Mouse (Mus musculus): ENCODE data around the gene Pgap2. TPM values are rescaled to one million over a fixed set of nuclear protein-coding genes. Genes with fewer than 3 reads are reported as not detected.

Gene Pgap2
- total RNA-seq, 1 experiment from 2014 or later = 48.2 TPM

GRCm38 (mm10) chr7:102229814-102230213, 19.8 kb downstream of the Pgap2 start:
- no peak for ATAC-seq (replicated peaks in 1 of 2; ENCODE audit: insufficient read depth in 1 of 2, low FRiP score in 2 of 2, low TSS enrichment in 1 of 2, low read depth in 1 of 2, poor library complexity in 2 of 2, severe bottlenecking in 2 of 2)

GRCm38 (mm10) chr7:102233059-102233458, 23.1 kb downstream of the Pgap2 start:
- ATAC-seq (replicated peaks in 1 of 2; ENCODE audit: insufficient read depth in 1 of 2, low FRiP score in 2 of 2, low TSS enrichment in 1 of 2, low read depth in 1 of 2, poor library complexity in 2 of 2, severe bottlenecking in 2 of 2) = no peak

- ATAC-seq (replicated peaks in 1 of 2; ENCODE audit: insufficient read depth in 1 of 2, low FRiP score in 2 of 2, low TSS enrichment in 1 of 2, low read depth in 1 of 2, poor library complexity in 2 of 2, severe bottlenecking in 2 of 2) = no peak
These were observed 28.8 kb downstream of the Pgap2 start for GRCm38 (mm10) chr7:102238686-102239286.

GRCm38 (mm10) chr7:102239591-102239990, 29.6 kb downstream of the Pgap2 start:
- ATAC-seq (replicated peaks in 1 of 2; ENCODE audit: insufficient read depth in 1 of 2, low FRiP score in 2 of 2, low TSS enrichment in 1 of 2, low read depth in 1 of 2, poor library complexity in 2 of 2, severe bottlenecking in 2 of 2) = no peak

- no peak for ATAC-seq (replicated peaks in 1 of 2; ENCODE audit: insufficient read depth in 1 of 2, low FRiP score in 2 of 2, low TSS enrichment in 1 of 2, low read depth in 1 of 2, poor library complexity in 2 of 2, severe bottlenecking in 2 of 2)
These were observed 32.4 kb downstream of the Pgap2 start for GRCm38 (mm10) chr7:102242371-102242770.

- no peak for ATAC-seq (replicated peaks in 1 of 2; ENCODE audit: insufficient read depth in 1 of 2, low FRiP score in 2 of 2, low TSS enrichment in 1 of 2, low read depth in 1 of 2, poor library complexity in 2 of 2, severe bottlenecking in 2 of 2)
These were observed 32.9 kb downstream of the Pgap2 start for GRCm38 (mm10) chr7:102242917-102243316.

- peak; percentile 41 to 55; a peak in 3 of 4 replicates for ATAC-seq (replicated peaks in 1 of 2; ENCODE audit: insufficient read depth in 1 of 2, low FRiP score in 2 of 2, low TSS enrichment in 1 of 2, low read depth in 1 of 2, poor library complexity in 2 of 2, severe bottlenecking in 2 of 2)
These were observed 33.9 kb downstream of the Pgap2 start for GRCm38 (mm10) chr7:102243870-102244269.

GRCm38 (mm10) chr7:102244782-102245535, 35.0 kb downstream of the Pgap2 start:
- no peak for ATAC-seq (replicated peaks in 1 of 2; ENCODE audit: insufficient read depth in 1 of 2, low FRiP score in 2 of 2, low TSS enrichment in 1 of 2, low read depth in 1 of 2, poor library complexity in 2 of 2, severe bottlenecking in 2 of 2)

GRCm38 (mm10) chr7:102245775-102246174, 35.8 kb downstream of the Pgap2 start:
- no peak for ATAC-seq (replicated peaks in 1 of 2; ENCODE audit: insufficient read depth in 1 of 2, low FRiP score in 2 of 2, low TSS enrichment in 1 of 2, low read depth in 1 of 2, poor library complexity in 2 of 2, severe bottlenecking in 2 of 2)

- ATAC-seq (replicated peaks in 1 of 2; ENCODE audit: insufficient read depth in 1 of 2, low FRiP score in 2 of 2, low TSS enrichment in 1 of 2, low read depth in 1 of 2, poor library complexity in 2 of 2, severe bottlenecking in 2 of 2) = no peak
These were observed 36.3 kb downstream of the Pgap2 start for GRCm38 (mm10) chr7:102246265-102246664.

- ATAC-seq (replicated peaks in 1 of 2; ENCODE audit: insufficient read depth in 1 of 2, low FRiP score in 2 of 2, low TSS enrichment in 1 of 2, low read depth in 1 of 2, poor library complexity in 2 of 2, severe bottlenecking in 2 of 2) = no peak
These were observed 37.2 kb downstream of the Pgap2 start for GRCm38 (mm10) chr7:102246956-102247797.

- ATAC-seq (replicated peaks in 1 of 2; ENCODE audit: insufficient read depth in 1 of 2, low FRiP score in 2 of 2, low TSS enrichment in 1 of 2, low read depth in 1 of 2, poor library complexity in 2 of 2, severe bottlenecking in 2 of 2) = peak; percentile 47 to 49
These were observed 38.8 kb downstream of the Pgap2 start for GRCm38 (mm10) chr7:102248691-102249404.

- ATAC-seq (replicated peaks in 1 of 2; ENCODE audit: insufficient read depth in 1 of 2, low FRiP score in 2 of 2, low TSS enrichment in 1 of 2, low read depth in 1 of 2, poor library complexity in 2 of 2, severe bottlenecking in 2 of 2) = 0 out of 4 replicates have a peak, but pooled peaks of 1 of the 2 experiments have one; percentile 10
These were observed 39.5 kb downstream of the Pgap2 start for GRCm38 (mm10) chr7:102249531-102249895.

GRCm38 (mm10) chr7:102249896-102250630, 40.1 kb downstream of the Pgap2 start:
- ATAC-seq (replicated peaks in 1 of 2; ENCODE audit: insufficient read depth in 1 of 2, low FRiP score in 2 of 2, low TSS enrichment in 1 of 2, low read depth in 1 of 2, poor library complexity in 2 of 2, severe bottlenecking in 2 of 2) = peak; percentile 34 to 50

- ATAC-seq (replicated peaks in 1 of 2; ENCODE audit: insufficient read depth in 1 of 2, low FRiP score in 2 of 2, low TSS enrichment in 1 of 2, low read depth in 1 of 2, poor library complexity in 2 of 2, severe bottlenecking in 2 of 2) = peak; percentile 55 to 60
These were observed 40.7 kb downstream of the Pgap2 start for GRCm38 (mm10) chr7:102250631-102251214.

- ATAC-seq (replicated peaks in 1 of 2; ENCODE audit: insufficient read depth in 1 of 2, low FRiP score in 2 of 2, low TSS enrichment in 1 of 2, low read depth in 1 of 2, poor library complexity in 2 of 2, severe bottlenecking in 2 of 2) = no peak
These were observed 43.6 kb downstream of the Pgap2 start for GRCm38 (mm10) chr7:102253631-102254030.
